Mouse (Mus musculus) embryonic facial prominence, embryonic 15.5 days (tissue): ENCODE results near the gene Lilra5. TPM values are rescaled to one million over a fixed set of nuclear protein-coding genes. Genes with fewer than 3 reads are reported as not detected.
"Not testable (repeated sequence)": the region's sequence is repeated elsewhere in the genome, so short reads cannot be mapped to it uniquely, and the experiment has no call there.

Experiments used
- ATAC-seq: fragments of 200-750 bp; cut with Nextera tagmentation; 2 replicates; pipeline ENCODE4 v1.8.0; 2017; ENCODE audit warnings: low read depth, moderate TSS enrichment; ENCODE audit not compliant: insufficient number of reproducible peaks, low FRiP score, low TSS enrichment
- H3K27ac ChIP-seq: fragments of 300-500 bp; sonication (generic); replicated peaks from 2 replicates; pipeline ENCODE4 v1.5.1; 2015; ENCODE audit warnings: mild to moderate bottlenecking, inconsistent platforms
- H3K27me3 ChIP-seq: fragments of 300-500 bp; sonication (generic); 2 replicates; pipeline ENCODE4 v1.6.1; 2015; ENCODE audit warnings: inconsistent platforms
- H3K36me3 ChIP-seq: fragments of 300-500 bp; sonication (generic); 2 replicates; pipeline ENCODE4 v1.6.1; 2015; ENCODE audit warnings: mild to moderate bottlenecking, inconsistent platforms
- H3K4me1 ChIP-seq: fragments of 300-500 bp; sonication (generic); 2 replicates; pipeline ENCODE4 v1.6.1; 2015; ENCODE audit warnings: inconsistent platforms
- H3K4me2 ChIP-seq: fragments of 300-500 bp; sonication (generic); replicated peaks from 2 replicates; pipeline ENCODE4 v1.6.1; 2015; ENCODE audit warnings: mild to moderate bottlenecking, inconsistent platforms
- H3K4me3 ChIP-seq: fragments of 300-500 bp; sonication (generic); replicated peaks from 2 replicates; pipeline ENCODE4 v1.5.1; 2015; ENCODE audit warnings: mild to moderate bottlenecking, inconsistent platforms
- H3K9ac ChIP-seq: fragments of 300-500 bp; sonication (generic); 2 replicates; pipeline ENCODE4 v1.6.1; 2015; ENCODE audit warnings: inconsistent platforms
- H3K9me3 ChIP-seq: fragments of 300-500 bp; sonication (generic); replicated peaks from 2 replicates; pipeline ENCODE4 v1.6.1; 2016; ENCODE audit warnings: inconsistent platforms
- WGBS: fragments of 180-500 bp; shearing (Covaris S2); methylation state at CpG from one replicate; pipeline ENCODE4 v1.1.7; 2015; 5-methylcytosine and 5-hydroxymethylcytosine counted together
- polyA plus RNA-seq: library from polyadenylated mRNA; unstranded; fragments of >200 nt; fragmentation: Nextera tagmentation; extraction: Ambion mirVana; gene quantifications from 2 replicates; pipeline ENCODE4 v1.2.1, GENCODE M21; 2015

Lilra5 gene
- polyA plus RNA-seq, 1 experiment from 2014 or later, result not detected

DNA sequence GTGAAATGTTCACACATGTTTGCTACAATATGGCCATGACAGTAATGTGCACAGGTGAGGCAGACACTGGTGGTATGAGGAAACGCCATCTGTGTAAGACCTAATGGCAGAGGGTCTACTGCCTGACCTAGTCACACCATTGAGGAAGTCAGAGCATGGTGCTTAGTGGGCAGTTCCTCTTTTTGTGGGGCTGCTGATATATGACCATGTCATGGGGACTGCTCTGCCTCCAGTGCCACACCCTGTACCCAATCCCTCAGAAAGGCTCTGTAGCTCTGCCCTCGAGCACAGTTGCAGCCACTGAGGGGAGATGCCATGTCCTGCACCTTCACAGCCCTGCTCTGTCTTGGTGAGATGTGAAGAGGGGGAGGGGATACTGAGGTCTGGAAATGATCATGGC, 36.3 kb downstream of the Lilra5 start:
- H3K9me3 ChIP-seq, ATAC-seq, H3K9ac ChIP-seq: not testable (repeated sequence)

DNA sequence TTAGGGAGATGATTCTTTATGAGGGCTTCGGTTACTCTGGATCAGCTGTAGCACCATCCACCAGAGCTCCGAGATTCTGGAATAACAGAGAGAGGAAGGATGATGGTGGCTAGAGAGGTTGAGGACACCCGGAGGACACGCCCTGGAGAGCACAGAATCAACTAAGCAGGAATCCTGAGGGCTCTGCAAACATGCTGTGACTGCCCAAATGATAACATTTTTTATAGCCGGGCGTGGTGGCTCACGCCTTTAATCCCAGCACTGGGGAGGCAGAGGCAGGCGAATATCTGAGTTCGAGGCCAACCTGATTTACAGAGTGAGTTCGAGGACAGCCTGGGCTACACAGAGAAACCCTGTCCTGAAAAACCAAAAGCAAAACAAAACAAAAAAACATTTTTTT, 37.9 kb downstream of the Lilra5 start:
- not testable (repeated sequence) for H3K4me2 ChIP-seq, H3K4me3 ChIP-seq, H3K9ac ChIP-seq, H3K9me3 ChIP-seq, ATAC-seq, H3K27ac ChIP-seq, H3K27me3 ChIP-seq, H3K36me3 ChIP-seq, H3K4me1 ChIP-seq
- 89% methylated on average over 10 of the region's 10 CpGs for WGBS

More for the DNA sequence above, 36.3 kb downstream of the Lilra5 start:
- 64% methylated on average over 2 of the region's 2 CpGs for WGBS
- H3K4me1 ChIP-seq, H3K36me3 ChIP-seq, H3K27ac ChIP-seq, H3K27me3 ChIP-seq, H3K4me2 ChIP-seq, H3K4me3 ChIP-seq: not testable (repeated sequence)

DNA sequence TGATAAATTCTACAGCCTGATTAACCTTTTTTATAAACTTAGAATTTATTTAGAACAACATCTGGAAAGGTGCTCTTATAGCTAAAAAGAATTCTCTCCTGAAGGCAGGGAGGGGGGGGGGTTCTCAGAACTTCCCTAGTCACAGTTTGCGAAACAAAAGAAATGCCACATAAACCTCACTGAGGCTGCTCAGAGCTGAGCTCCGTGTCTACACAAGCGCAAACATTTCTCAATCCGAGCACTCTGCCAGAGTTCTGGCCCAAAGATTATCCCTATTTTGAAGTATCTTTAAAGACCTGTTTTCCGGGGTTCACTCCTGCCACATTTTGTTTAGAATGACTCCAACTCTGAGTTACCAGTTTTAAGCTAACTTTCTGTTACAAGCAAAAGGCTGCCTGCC, 55.1 kb downstream of the Lilra5 start:
- Histone ChIP-seq H3K4me1 (no peaks in the 10 kb centered on the region), H3K4me3 (no peak overlapping the region), H3K36me3 (no peaks in the 10 kb centered on the region), H3K27ac (no peak overlapping the region), H3K4me2 (no peak overlapping the region), H3K9me3 (no peaks in the 10 kb centered on the region), H3K9ac (no peak overlapping the region), H3K27me3 (no peaks in the 10 kb centered on the region)
- WGBS, result 69% methylated on average over 5 of the region's 5 CpGs
- no peak for ATAC-seq

Other genes starting within 250 kb of the Lilra5 start
- gene Lair1, start 174.6 kb upstream of the Lilra5 start, polyA plus RNA-seq, result 0.95 and 1.0 TPM in 2 replicates
- 6.2 and 6.7 TPM in 2 replicates for gene Ttyh1, start 118.3 kb upstream of the Lilra5 start, polyA plus RNA-seq
- 64.4 and 82.2 TPM in 2 replicates for gene Leng8, start 100.7 kb upstream of the Lilra5 start, polyA plus RNA-seq
- 5.8 and 6.1 TPM in 2 replicates for gene Leng9, start 87.4 kb upstream of the Lilra5 start, polyA plus RNA-seq
- 63.2 and 65.0 TPM in 2 replicates for gene Cdc42ep5, start 72.9 kb upstream of the Lilra5 start, polyA plus RNA-seq
- not detected in 2 replicates for gene Ncr1, start 100.0 kb downstream of the Lilra5 start, polyA plus RNA-seq
- gene Gp6, start 160.0 kb downstream of the Lilra5 start, polyA plus RNA-seq, result 0.11 TPM in 1 of 2 replicates, not detected in the other
- gene Rdh13, start 207.9 kb downstream of the Lilra5 start, polyA plus RNA-seq, result 24.4 and 25.3 TPM in 2 replicates
- gene Eps8l1, start 222.9 kb downstream of the Lilra5 start, polyA plus RNA-seq, result 13.6 and 17.6 TPM in 2 replicates